Mouse (Mus musculus): Measurements from ENCODE around the gene Lrmda. TPM values are rescaled to one million over a fixed set of nuclear protein-coding genes. Genes with fewer than 3 reads are reported as not detected.
A peak's percentile ranks its signal among the peaks of the same experiment; 100 is the strongest.

The Lrmda gene
- total RNA-seq, 2 experiments from 2014 or later = 2.6 to 2.9 TPM

- TF ChIP-seq CTCF (IDR thresholded peaks at IDR 0.05) = no peak
- no peak for DNase-seq
- H3K27ac ChIP-seq = no peak overlapping the region
- intact Hi-C loops (cut with DNase I) = no loop called here
- H3K4me3 ChIP-seq = no peak overlapping the region
These were observed 338.5 kb downstream of the Lrmda start for GRCm38 (mm10) chr14:22357991-22358503.

GRCm38 (mm10) chr14:22364010-22364748 lies 344.7 kb downstream of the Lrmda start:
- intact Hi-C loops (cut with DNase I) = loop anchor here (2.0 kb wide), 1 partner anchor 13 kb away; no protein-coding TSS in a partner anchor
- DNase-seq = no peak
- no peak for TF ChIP-seq CTCF (IDR thresholded peaks at IDR 0.05)
- Histone ChIP-seq H3K4me3 (no peak overlapping the region), H3K27ac (no peak overlapping the region)

GRCm38 (mm10) chr14:22364771-22365355 lies 345.4 kb downstream of the Lrmda start:
- intact Hi-C loops (cut with DNase I) = loop anchor here (2.0 kb wide), 1 partner anchor 14 kb away; no protein-coding TSS in a partner anchor
- no peak for TF ChIP-seq CTCF (IDR thresholded peaks at IDR 0.05)
- Histone ChIP-seq H3K27ac (no peak overlapping the region), H3K4me3 (no peak overlapping the region)
- DNase-seq = no peak

GRCm38 (mm10) chr14:22367615-22368014 lies 348.1 kb downstream of the Lrmda start:
- DNase-seq = no peak
- intact Hi-C loops (cut with DNase I) = no loop called here
- H3K4me3 ChIP-seq = no peak overlapping the region
- TF ChIP-seq CTCF (IDR thresholded peaks at IDR 0.05) = no peak
- no peak overlapping the region for H3K27ac ChIP-seq

DNA sequence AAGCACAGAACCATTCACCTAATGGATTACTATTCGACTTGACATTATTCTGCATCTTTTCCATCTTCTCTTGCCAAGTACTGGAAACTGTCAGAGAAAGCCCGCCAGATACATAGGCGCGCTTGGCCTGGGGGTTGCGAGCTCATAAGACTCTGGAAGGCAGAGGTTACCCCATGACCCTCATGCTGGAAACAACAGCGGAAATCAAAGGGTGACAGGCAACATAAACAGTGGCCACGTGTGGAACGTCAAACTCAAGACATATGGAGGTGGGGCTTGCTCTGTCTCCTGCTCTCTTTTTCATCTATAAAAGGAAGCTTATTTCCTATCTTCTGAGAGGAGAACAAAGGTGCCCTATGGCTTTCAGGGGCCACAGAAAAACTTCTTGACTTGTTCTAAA lies 351.6 kb downstream of the Lrmda start:
- H3K27ac ChIP-seq = no peak overlapping the region
- H3K4me3 ChIP-seq = no peak overlapping the region
- no peak for TF ChIP-seq CTCF (IDR thresholded peaks at IDR 0.05)
- intact Hi-C loops (cut with DNase I) = no loop called here
- DNase-seq = no peak

- no peak for DNase-seq
- TF ChIP-seq CTCF (IDR thresholded peaks at IDR 0.05) = no peak
- Histone ChIP-seq H3K4me3 (no peak overlapping the region), H3K27ac (peak overlapping the region; percentile 6; the same call in 1 of the 2 replicates)
- intact Hi-C loops (cut with DNase I) = no loop called here
These were observed 353.3 kb downstream of the Lrmda start for GRCm38 (mm10) chr14:22372666-22373360.

GRCm38 (mm10) chr14:22373361-22373745 lies 353.8 kb downstream of the Lrmda start:
- no peak for DNase-seq
- no peak overlapping the region; the same call in 1 of the 2 replicates for H3K27ac ChIP-seq
- TF ChIP-seq CTCF (IDR thresholded peaks at IDR 0.05) = no peak
- H3K4me3 ChIP-seq = no peak overlapping the region
- intact Hi-C loops (cut with DNase I) = no loop called here

GRCm38 (mm10) chr14:22377148-22377547 lies 357.6 kb downstream of the Lrmda start:
- DNase-seq = no peak
- Histone ChIP-seq H3K27ac (no peak overlapping the region), H3K4me3 (no peak overlapping the region)
- intact Hi-C loops (cut with DNase I) = no loop called here
- TF ChIP-seq CTCF (IDR thresholded peaks at IDR 0.05) = no peak

- no peak for TF ChIP-seq CTCF (IDR thresholded peaks at IDR 0.05)
- no peak overlapping the region for H3K4me3 ChIP-seq
- no peak overlapping the region for H3K27ac ChIP-seq
- intact Hi-C loops (cut with DNase I) = no loop called here
- DNase-seq = no peak
These were observed 362.6 kb downstream of the Lrmda start for GRCm38 (mm10) chr14:22382101-22382500.

DNA sequence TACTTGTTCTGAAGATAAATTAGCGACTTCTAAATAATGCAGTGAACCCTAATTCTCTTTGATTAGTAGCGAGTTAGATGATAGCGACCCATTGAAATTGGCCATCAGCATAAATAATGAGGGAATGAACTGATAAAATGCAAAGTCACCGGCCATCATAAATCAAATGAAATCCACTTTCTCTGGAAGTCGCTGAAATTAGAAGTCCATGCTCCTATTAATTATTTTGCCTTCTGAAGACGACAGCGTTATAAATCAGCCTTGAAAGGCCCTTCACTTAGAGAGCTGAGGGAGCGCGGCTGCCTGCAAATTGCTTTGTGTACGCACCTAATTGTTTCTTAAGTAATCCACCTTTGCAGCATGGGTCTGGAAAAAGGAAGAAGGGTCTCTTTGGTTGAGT lies 374.1 kb downstream of the Lrmda start:
- H3K4me3 ChIP-seq = no peak overlapping the region
- DNase-seq = no peak
- TF ChIP-seq CTCF (IDR thresholded peaks at IDR 0.05) = no peak
- intact Hi-C loops (cut with DNase I) = no loop called here
- no peak overlapping the region for H3K27ac ChIP-seq

DNA sequence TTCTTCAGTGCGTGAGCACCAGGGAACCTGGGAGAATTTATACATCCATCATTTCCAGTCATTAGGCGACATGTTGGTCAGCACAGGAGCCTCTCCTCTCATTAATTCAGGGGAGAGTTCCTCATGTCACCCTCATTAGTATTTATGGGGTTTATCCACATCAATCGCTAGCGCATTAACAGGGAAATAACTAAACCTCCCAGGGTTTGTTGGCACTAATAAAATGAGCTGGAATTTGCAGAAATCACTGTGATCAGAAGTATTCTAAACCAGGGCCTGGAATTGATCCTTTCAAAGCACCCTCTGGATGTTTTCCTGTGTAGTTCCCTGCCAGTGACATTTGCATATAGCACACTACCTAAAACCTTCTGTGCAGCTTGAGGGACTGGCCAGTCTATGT lies 382.9 kb downstream of the Lrmda start:
- intact Hi-C loops (cut with DNase I) = no loop called here
- no peak for DNase-seq
- TF ChIP-seq CTCF (IDR thresholded peaks at IDR 0.05) = no peak
- H3K4me3 ChIP-seq = no peak overlapping the region
- no peak overlapping the region for H3K27ac ChIP-seq

GRCm38 (mm10) chr14:22406623-22407022 lies 387.1 kb downstream of the Lrmda start:
- TF ChIP-seq CTCF (IDR thresholded peaks at IDR 0.05) = no peak
- intact Hi-C loops (cut with DNase I) = no loop called here
- Histone ChIP-seq H3K27ac (no peak overlapping the region), H3K4me3 (no peak overlapping the region)
- DNase-seq = peak; percentile 42

DNA sequence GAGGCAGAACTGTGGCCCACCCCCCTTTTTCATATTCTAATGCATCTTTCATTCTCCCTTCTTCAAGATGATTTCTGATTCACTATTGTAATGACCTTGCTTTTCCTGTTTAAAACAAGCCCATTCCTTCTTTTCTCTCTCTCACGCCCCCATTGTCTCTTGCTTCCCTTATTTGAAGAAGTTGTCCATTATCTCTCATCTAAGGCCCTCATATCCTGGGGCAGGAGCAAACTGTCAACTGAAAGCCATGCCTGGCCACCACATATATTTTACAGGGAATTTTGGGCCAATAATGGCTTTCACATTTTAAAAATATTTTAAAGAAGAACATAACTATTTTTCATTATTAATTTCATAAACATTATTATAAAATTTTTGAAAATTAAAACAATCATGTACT lies 391.3 kb downstream of the Lrmda start:
- TF ChIP-seq CTCF (IDR thresholded peaks at IDR 0.05) = no peak
- intact Hi-C loops (cut with DNase I) = no loop called here
- H3K4me3 ChIP-seq = no peak overlapping the region
- DNase-seq = no peak
- no peak overlapping the region for H3K27ac ChIP-seq

Data from gastrocnemius, adult 2 months (tissue).